Mouse (Mus musculus) spleen, adult 2 months (tissue): Measurements from ENCODE around the gene Lrp6. TPM values are rescaled to one million over a fixed set of nuclear protein-coding genes. Genes with fewer than 3 reads are reported as not detected.
A peak's percentile ranks its signal among the peaks of the same experiment; 100 is the strongest.

Experiments used
- DNase-seq, 2 experiments: peaks; one replicate each; pipeline versions ENCODE4 v3.0.0 to v3.0.0-alpha.2; 2012 to 2021; ENCODE audit warnings: low spot score in 2 of 2, low read depth in 1 of 2
- H3K27ac ChIP-seq: fragments of 200-500 bp; 2 replicates; pipeline ENCODE4 v1.5.1; 2012; ENCODE audit warnings: low read length, inconsistent platforms; ENCODE audit not compliant: insufficient read depth
- H3K27me3 ChIP-seq: fragments of 200-500 bp; 2 replicates; pipeline ENCODE4 v1.6.1; 2012; ENCODE audit warnings: mild to moderate bottlenecking, moderate library complexity, low read length, inconsistent platforms; ENCODE audit not compliant: control insufficient read depth, insufficient read depth
- H3K36me3 ChIP-seq: fragments of 200-500 bp; 2 replicates; pipeline ENCODE4 v1.6.1; 2012; ENCODE audit warnings: mild to moderate bottlenecking, low read length, inconsistent platforms; ENCODE audit not compliant: control insufficient read depth, insufficient read depth
- H3K4me1 ChIP-seq: fragments of 200-500 bp; 2 replicates; pipeline ENCODE4 v1.6.1; 2011; ENCODE audit warnings: inconsistent platforms; ENCODE audit not compliant: control insufficient read depth, insufficient read depth, insufficient read length
- H3K4me3 ChIP-seq: fragments of 200-500 bp; 2 replicates; pipeline ENCODE4 v1.5.1; 2011; ENCODE audit warnings: mild to moderate bottlenecking, inconsistent platforms; ENCODE audit not compliant: insufficient read depth, insufficient read length; ENCODE audit errors: extremely low read depth
- CTCF ChIP-seq: fragments of 200-500 bp; IDR thresholded peaks from 2 replicates; pipeline ENCODE4 v1.5.1; 2011; ENCODE audit warnings: mild to moderate bottlenecking, inconsistent platforms; ENCODE audit not compliant: insufficient read depth, insufficient read length, insufficient replicate concordance; ENCODE audit errors: extremely low read depth
- POLR2A ChIP-seq: fragments of 200-500 bp; IDR thresholded peaks from 2 replicates; pipeline ENCODE4 v1.6.1; 2011; ENCODE audit warnings: low read depth, low read length, inconsistent platforms
- WGBS: fragments of 180-500 bp; shearing (Covaris S2); methylation state at CpG from one replicate; pipeline ENCODE4 v1.1.7; 2018; 5-methylcytosine and 5-hydroxymethylcytosine counted together
- polyA plus RNA-seq: library from polyadenylated mRNA; depleted of rRNA; stranded (reverse); fragments of >200 nt; gene quantifications from 2 replicates; pipeline ENCODE4 v1.2.3, GENCODE M21; 2012; rRNA removed

The Lrp6 gene
- polyA plus RNA-seq, 1 experiment: 10.8 TPM

GRCm38 (mm10) chr6:134402914-134403683 lies 163.7 kb downstream of the Lrp6 start:
- H3K27me3 ChIP-seq: no peaks in the 10 kb centered on the region
- WGBS: 44% methylated on average over 16 of the region's 16 CpGs
- DNase-seq: peak; percentile 19 to 34
- no peaks in the 10 kb centered on the region for H3K36me3 ChIP-seq
- H3K4me1 ChIP-seq: no peaks in the 10 kb centered on the region
- no peak overlapping the region for H3K27ac ChIP-seq
- peak; percentile 58; the same call in 1 of the 2 replicates for TF ChIP-seq CTCF
- no peak for TF ChIP-seq POLR2A
- H3K4me3 ChIP-seq: no peak overlapping the region

Other genes with a start within 250 kb of the Lrp6 start
- 0.70 and 0.90 TPM in 2 replicates for gene Bcl2l14, start 170.6 kb downstream of the Lrp6 start, polyA plus RNA-seq
- gene Mansc1, start 65.5 kb upstream of the Lrp6 start, polyA plus RNA-seq: 1.4 TPM in 2 replicates
- 9.2 and 12.3 TPM in 2 replicates for gene Borcs5, start 72.5 kb upstream of the Lrp6 start, polyA plus RNA-seq
- 6.5 and 8.7 TPM in 2 replicates for gene Dusp16, start 225.7 kb upstream of the Lrp6 start, polyA plus RNA-seq